Mouse (Mus musculus) left cerebral cortex, postnatal 10 days (tissue): ENCODE results near the gene Tenm3. TPM values are rescaled to one million over a fixed set of nuclear protein-coding genes. Genes with fewer than 3 reads are reported as not detected.

ENCODE experiments used
- DNase-seq, 2 experiments: peaks; one replicate each; pipeline ENCODE4 v3.0.0; 2021 to 2022; ENCODE audit warnings: low spot score in 2 of 2, mixed read lengths in 1 of 2; ENCODE audit errors: extremely low spot score in 1 of 2
- intact Hi-C: fragments of 180-260 bp; cut with DNase I; formaldehyde crosslinking; loops from one replicate; pipeline ENCODE4 v1.15.1; 2025
- total RNA-seq, 2 experiments: library from RNA; stranded (reverse); gene quantifications; 2 replicates each; pipeline ENCODE4 v1.2.3; 2021

Gene Tenm3
- total RNA-seq, 2 experiments from 2014 or later, result 130 to 135 TPM

- intact Hi-C loops, result no loop called here
- DNase-seq, result no peak
Observed at GRCm38 (mm10) chr8:48756874-48757273, 86.9 kb downstream of the Tenm3 start.

DNA sequence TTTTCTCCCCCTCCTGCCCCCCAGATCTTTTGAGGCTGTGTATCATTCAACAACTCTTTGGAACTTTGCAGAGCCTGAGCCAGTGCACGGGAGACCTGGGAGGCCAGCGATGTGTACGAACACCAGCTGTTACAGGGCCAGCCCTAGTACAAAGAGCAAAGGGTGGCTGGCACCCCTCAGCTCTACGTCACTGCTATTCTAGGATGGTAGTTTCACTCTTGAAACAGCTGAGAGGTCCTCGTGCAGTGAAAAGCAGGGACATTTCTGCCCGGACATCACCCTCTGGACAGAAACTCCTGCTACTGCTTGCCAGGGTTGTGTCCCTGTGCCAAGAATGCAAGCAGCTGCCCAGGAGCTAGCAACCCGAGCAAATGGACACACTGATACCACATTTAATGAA, 88.3 kb downstream of the Tenm3 start:
- intact Hi-C loops, result no loop called here

GRCm38 (mm10) chr8:48754959-48755358, 88.8 kb downstream of the Tenm3 start:
- intact Hi-C loops, result no loop called here
- no peak for DNase-seq

More for the DNA sequence above, 88.3 kb downstream of the Tenm3 start:
- no peak for DNase-seq

GRCm38 (mm10) chr8:48751965-48752364, 91.8 kb downstream of the Tenm3 start:
- no peak for DNase-seq
- intact Hi-C loops, result no loop called here

- no peak for DNase-seq
- intact Hi-C loops, result no loop called here
Observed at GRCm38 (mm10) chr8:48748503-48749059, 95.2 kb downstream of the Tenm3 start.

DNA sequence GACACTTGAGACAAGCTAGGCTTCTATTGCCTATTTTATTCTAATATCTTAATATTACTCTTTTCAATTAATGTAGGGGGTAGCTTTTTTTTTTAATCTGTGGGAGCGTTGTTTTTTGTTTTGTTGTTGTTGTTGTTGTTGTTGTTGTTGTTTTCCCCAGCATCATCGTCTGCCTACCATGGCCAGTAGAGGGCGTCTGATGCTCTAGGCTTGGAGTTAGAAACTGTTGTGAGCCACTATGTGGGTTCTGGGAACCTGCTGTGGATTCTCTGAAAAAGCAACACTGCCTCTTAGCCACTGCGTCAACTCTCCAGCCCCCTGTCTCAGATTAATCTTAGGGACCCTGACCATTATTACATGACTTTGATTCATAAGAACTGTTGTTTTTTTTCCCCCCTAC, 99.8 kb downstream of the Tenm3 start:
- DNase-seq, result no peak
- intact Hi-C loops, result no loop called here

DNA sequence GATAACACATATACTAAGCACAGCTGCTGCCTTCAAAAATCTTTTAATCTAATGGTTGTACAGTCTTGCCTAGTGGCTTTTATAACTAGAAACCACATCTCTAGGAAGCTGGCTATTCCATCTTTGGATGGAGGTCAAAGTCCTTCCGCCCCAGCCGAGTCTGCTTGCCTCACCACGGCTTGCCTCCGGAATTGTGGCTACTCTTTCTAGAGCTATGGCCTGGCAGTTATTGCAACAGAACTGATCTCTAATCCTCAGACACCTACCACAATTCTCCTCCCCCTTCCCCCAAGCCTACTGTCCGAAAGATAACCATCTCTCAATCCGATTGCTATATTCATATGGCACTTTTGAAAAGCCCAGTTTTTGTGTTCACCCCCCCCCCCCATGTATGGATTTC, 101.0 kb downstream of the Tenm3 start:
- intact Hi-C loops, result no loop called here
- no peak for DNase-seq

DNA sequence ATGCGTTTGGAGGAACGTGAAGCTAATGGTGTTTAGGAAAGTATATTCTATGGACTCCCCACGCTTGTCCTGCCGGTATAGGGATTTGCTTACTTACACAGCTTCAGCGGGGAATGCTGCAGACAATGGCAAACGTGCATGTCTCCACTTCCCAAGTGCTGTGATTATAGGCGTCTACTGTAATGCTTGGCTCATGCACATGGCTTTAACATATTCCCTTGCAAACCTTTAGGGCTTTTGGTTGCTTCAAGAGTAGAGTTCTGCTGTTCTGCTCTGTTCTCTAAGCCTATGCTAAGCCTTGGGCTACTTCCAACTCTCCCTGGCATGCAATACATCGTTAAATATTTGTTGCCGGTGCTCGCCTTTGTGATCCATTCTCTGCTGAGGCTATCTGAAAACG, 102.8 kb downstream of the Tenm3 start:
- DNase-seq, result no peak

DNA sequence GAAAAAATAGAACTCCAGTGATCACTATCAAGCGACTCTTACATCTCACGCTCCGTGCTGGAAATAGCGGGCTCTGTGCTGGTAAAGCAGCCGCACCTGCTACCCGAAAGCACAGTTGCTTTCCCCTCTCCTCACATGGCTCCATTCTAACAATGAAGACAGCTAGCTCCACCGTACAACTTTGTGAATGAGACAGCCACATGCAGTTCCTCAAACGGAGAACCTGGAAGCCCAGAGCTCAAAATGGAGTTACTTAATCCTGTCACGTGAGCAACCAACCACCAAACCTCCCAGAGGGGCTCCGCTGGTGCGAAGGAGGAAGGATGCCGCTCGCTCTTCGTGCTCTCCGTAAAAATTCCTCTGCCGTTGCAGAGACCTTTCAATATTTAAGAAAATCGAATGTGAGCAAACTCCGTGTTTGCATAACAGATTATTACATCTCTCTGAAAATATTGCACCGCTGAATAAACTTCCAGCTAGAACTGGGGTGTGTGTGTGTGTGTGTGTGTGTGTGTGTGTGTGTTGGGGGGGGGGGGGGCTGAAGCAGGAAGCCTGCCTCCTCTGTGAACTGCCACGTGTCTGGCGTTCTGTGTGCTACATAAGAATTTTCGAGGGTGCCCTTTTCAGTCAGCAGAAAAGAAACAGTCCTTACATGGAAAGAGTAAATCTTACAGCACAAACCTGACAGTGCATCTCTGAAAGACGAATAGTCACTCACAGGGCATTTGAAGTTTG, 103.4 kb downstream of the Tenm3 start:
- intact Hi-C loops, result no loop called here
- DNase-seq, result peak in 1 of 2 experiments; percentile 27

More for the DNA sequence above, 102.8 kb downstream of the Tenm3 start:
- intact Hi-C loops, result no loop called here

- intact Hi-C loops, result no loop called here
Observed at GRCm38 (mm10) chr8:48733731-48734130, 110.0 kb downstream of the Tenm3 start.

DNA sequence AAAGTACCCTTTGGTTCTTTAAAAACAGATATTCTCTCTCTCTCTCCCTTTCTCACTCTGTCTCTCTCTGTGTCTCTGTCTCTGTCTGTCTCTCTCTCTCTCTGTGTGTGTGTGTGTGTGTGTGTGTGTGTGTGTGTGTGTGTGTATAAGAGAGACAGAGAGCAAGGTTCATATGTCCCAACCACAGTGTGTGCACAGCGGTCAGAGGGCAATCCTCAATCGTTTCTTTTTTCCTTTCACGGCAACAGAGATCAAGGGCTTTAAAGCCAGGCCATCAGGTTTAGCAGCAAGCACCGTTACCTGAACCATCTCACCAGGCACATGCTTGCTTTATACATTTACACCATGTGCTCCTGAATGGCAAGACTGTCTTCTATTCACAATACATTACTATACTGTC, 110.7 kb downstream of the Tenm3 start:
- no peak for DNase-seq
- intact Hi-C loops, result no loop called here

More at GRCm38 (mm10) chr8:48733731-48734130, 110.0 kb downstream of the Tenm3 start:
- DNase-seq, result no peak

DNA sequence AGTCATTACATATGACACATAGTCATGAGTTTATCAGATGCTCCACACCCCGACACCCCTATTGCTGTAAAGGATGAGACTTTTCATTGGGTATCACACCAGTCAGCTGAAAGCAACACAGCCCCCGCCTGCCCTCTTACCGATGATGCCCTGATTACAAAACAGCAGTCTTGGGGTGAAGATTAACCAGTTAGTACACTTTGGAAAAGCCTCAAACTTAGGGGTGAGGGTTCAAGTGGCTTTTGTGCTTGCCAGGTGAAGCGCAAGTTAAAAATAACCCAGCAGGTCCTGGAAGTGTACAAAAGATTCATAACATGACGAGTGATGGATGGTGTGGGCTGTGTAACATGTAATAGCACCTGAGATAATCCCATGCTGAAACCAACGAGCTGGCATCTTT, 113.0 kb downstream of the Tenm3 start:
- intact Hi-C loops, result no loop called here

DNA sequence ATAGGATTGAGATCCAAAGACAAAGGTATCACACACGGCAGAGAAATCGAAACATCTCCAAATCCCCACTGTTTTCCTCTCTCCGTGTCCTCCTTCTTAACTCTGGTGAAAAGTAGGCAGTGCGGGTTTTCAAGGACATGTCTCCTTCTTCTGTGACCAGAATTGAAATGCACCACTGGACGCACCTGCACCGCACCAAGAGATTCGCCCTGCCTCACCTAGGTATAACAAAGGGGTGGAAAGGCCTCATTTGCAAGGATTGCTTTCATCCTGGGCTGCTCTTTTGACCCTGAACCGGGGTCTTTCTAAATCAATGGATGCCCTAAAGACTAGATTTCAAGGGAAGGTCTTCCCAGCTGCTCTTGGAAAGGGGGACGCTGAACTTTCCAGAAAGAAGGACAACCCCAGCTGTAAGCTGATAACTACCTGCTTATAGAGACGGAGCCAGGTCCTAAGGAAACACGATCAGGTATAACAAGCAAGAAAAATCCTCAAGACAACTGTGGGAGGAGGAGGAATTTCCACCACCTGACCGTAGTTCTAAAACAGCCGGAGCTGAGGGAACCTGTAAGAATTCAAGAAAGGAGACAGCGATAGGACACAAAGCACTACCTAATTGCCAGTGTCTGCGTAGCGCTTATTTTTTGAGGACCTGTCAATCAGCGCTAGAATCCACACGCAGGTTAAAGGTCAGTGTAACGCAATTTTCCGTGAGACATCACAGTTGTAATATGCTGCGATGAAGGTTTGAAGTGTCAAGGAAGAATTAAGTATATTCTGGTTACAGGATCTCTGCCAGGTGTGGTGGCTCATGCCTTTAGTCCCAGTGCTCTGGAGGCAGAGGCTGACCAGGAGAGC, 114.7 kb downstream of the Tenm3 start:
- no peak for DNase-seq

More for the DNA sequence above, 113.0 kb downstream of the Tenm3 start:
- DNase-seq, result no peak

GRCm38 (mm10) chr8:48728006-48728405, 115.7 kb downstream of the Tenm3 start:
- intact Hi-C loops, result no loop called here
- DNase-seq, result no peak

More for the DNA sequence above, 114.7 kb downstream of the Tenm3 start:
- intact Hi-C loops, result no loop called here

DNA sequence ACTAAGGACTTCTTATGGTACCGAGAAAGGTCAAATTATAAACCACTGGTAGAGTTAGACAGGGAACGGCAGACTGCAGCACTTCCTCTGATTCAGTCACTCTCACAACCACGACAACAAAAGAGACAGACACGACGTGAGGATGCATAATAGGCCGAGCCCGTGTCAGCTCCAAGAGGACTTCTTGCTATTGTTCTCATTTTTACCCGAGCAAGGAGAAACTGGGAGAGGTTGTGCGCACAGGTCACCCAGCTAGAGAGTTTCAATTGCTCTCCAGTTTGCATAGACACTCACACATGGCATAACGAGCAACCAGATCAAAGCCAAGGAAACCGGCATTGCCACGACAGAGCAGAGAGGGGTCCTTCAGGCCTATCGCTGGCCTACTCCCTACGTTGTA, 121.0 kb downstream of the Tenm3 start:
- intact Hi-C loops, result no loop called here
- no peak for DNase-seq

DNA sequence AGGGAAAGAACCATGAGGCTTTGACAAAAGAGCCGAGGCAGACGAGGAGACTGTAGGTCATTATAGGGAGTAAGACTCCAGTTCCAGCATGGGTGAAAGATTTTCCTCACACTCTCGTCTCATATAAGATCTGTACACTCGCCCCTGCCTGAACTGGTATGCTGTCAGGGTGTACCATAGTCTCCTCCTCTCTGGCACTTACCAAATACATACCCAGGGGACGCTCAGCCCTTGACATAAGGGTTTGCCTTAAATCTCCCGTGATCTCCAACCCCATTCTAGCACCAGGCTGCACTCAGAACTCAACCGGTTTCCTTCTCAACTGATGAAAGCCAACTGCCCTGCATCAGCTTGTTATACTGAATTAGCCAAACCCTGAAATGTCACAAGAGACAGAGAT, 121.4 kb downstream of the Tenm3 start:
- intact Hi-C loops, result no loop called here
- no peak for DNase-seq

GRCm38 (mm10) chr8:48721376-48721775, 122.4 kb downstream of the Tenm3 start:
- no peak for DNase-seq
- intact Hi-C loops, result no loop called here

- intact Hi-C loops, result no loop called here
- DNase-seq, result no peak
Observed at GRCm38 (mm10) chr8:48715616-48716015, 128.1 kb downstream of the Tenm3 start.

- intact Hi-C loops, result no loop called here
- no peak for DNase-seq
Observed at GRCm38 (mm10) chr8:48706666-48707065, 137.1 kb downstream of the Tenm3 start.
